Mouse (Mus musculus) layer of hippocampus, adult 2 months (tissue): ENCODE measurements around the gene Scn9a. TPM values are rescaled to one million over a fixed set of nuclear protein-coding genes. Genes with fewer than 3 reads are reported as not detected.

Source experiments
- DNase-seq, 2 experiments: peaks; one replicate each; pipeline ENCODE4 v3.0.0; 2022; ENCODE audit warnings: low spot score in 2 of 2
- H3K27ac ChIP-seq: fragments of 200-600 bp; 2 replicates; pipeline ENCODE4 v1.8.1; 2022
- H3K4me3 ChIP-seq: fragments of 200-600 bp; 2 replicates; pipeline ENCODE4 v1.8.1; 2022; ENCODE audit warnings: mild to moderate bottlenecking
- CTCF ChIP-seq: fragments of 200-600 bp; conservative IDR thresholded peaks from 2 replicates; pipeline ENCODE4 v1.8.1; 2022; ENCODE audit warnings: antibody characterized with exemption, mild to moderate bottlenecking, moderate library complexity
- long read RNA-seq, 2 experiments: library from polyadenylated mRNA; stranded (forward); transcript quantifications; one replicate each; pipeline ENCODE4 v2.0.0; 2021; ENCODE audit warnings: borderline mapping rate in 2 of 2
- total RNA-seq, 2 experiments: library from RNA; stranded (reverse); gene quantifications; 2 replicates each; pipeline ENCODE4 v1.2.3; 2021

Gene Scn9a
- total RNA-seq = 1 to 10 TPM; 4.0 to 4.5 TPM
- long read RNA-seq, experiment 1 = 0 reads
- long read RNA-seq, experiment 2 = 0 reads

GRCm38 (mm10) chr2:66634580-66635359 lies at the start of gene Scn9a:
Scn9a (minus strand) TSS chr2:66634962.
- peak within 1 kb of the TSS; percentile 60 for H3K4me3 ChIP-seq
- no peak for TF ChIP-seq CTCF
- peak; percentile 16 to 35 for DNase-seq
- peak within 1 kb of the TSS; percentile 44; the same call in 1 of the 2 replicates for H3K27ac ChIP-seq

- DNase-seq = no peak
- no peak for TF ChIP-seq CTCF
- H3K27ac ChIP-seq = no peak overlapping the region
- H3K4me3 ChIP-seq = no peak overlapping the region
Measured at GRCm38 (mm10) chr2:66661988-66662387, 27.2 kb upstream of the Scn9a start.

GRCm38 (mm10) chr2:66656430-66656829 lies 21.7 kb upstream of the Scn9a start:
- no peak for TF ChIP-seq CTCF
- Histone ChIP-seq H3K27ac (no peak overlapping the region), H3K4me3 (no peak overlapping the region)

GRCm38 (mm10) chr2:66655431-66655830 lies 20.7 kb upstream of the Scn9a start:
- no peak for DNase-seq
- Histone ChIP-seq H3K4me3 (no peak overlapping the region), H3K27ac (no peak overlapping the region)
- TF ChIP-seq CTCF = no peak

More at GRCm38 (mm10) chr2:66656430-66656829, 21.7 kb upstream of the Scn9a start:
- no peak for DNase-seq

GRCm38 (mm10) chr2:66644384-66644783 lies 9.6 kb upstream of the Scn9a start:
- TF ChIP-seq CTCF = peak; percentile 85
- H3K4me3 ChIP-seq = no peak overlapping the region
- no peak overlapping the region for H3K27ac ChIP-seq
- peak; percentile 39 to 49 for DNase-seq

GRCm38 (mm10) chr2:66632728-66633127 lies 2.0 kb downstream of the Scn9a start:
- H3K4me3 ChIP-seq = no peak overlapping the region; the same call in 1 of the 2 replicates
- no peak for DNase-seq
- no peak for TF ChIP-seq CTCF
- H3K27ac ChIP-seq = no peak overlapping the region

- DNase-seq = no peak
- no peak for TF ChIP-seq CTCF
- no peak overlapping the region for H3K27ac ChIP-seq
- no peak overlapping the region for H3K4me3 ChIP-seq
Measured at GRCm38 (mm10) chr2:66611091-66611490, 23.7 kb downstream of the Scn9a start.

- TF ChIP-seq CTCF = no peak
- no peak for DNase-seq
- Histone ChIP-seq H3K27ac (no peak overlapping the region), H3K4me3 (no peak overlapping the region)
Measured at GRCm38 (mm10) chr2:66597313-66597712, 37.4 kb downstream of the Scn9a start.

- no peak overlapping the region for H3K27ac ChIP-seq
- no peak for DNase-seq
Measured at GRCm38 (mm10) chr2:66596145-66596544, 38.6 kb downstream of the Scn9a start.

GRCm38 (mm10) chr2:66590151-66590550 lies 44.6 kb downstream of the Scn9a start:
- Histone ChIP-seq H3K4me3 (no peak overlapping the region), H3K27ac (no peak overlapping the region)
- no peak for DNase-seq
- TF ChIP-seq CTCF = no peak

More at GRCm38 (mm10) chr2:66596145-66596544, 38.6 kb downstream of the Scn9a start:
- no peak overlapping the region for H3K4me3 ChIP-seq
- TF ChIP-seq CTCF = no peak

GRCm38 (mm10) chr2:66580026-66580808 lies 54.5 kb downstream of the Scn9a start:
- no peak for TF ChIP-seq CTCF
- Histone ChIP-seq H3K4me3 (no peak overlapping the region), H3K27ac (peak overlapping the region; percentile 70)
- DNase-seq = peak in 1 of 2 experiments; percentile 35

GRCm38 (mm10) chr2:66548254-66548653 lies 86.5 kb downstream of the Scn9a start:
- Histone ChIP-seq H3K4me3 (no peak overlapping the region), H3K27ac (no peak overlapping the region)
- DNase-seq = no peak
- TF ChIP-seq CTCF = no peak

GRCm38 (mm10) chr2:66519966-66520365 lies 114.8 kb downstream of the Scn9a start:
- DNase-seq = no peak
- no peak overlapping the region for H3K4me3 ChIP-seq
- H3K27ac ChIP-seq = no peak overlapping the region
- peak; percentile 53 for TF ChIP-seq CTCF

GRCm38 (mm10) chr2:66511424-66511823 lies 123.3 kb downstream of the Scn9a start:
- Histone ChIP-seq H3K4me3 (no peak overlapping the region), H3K27ac (no peak overlapping the region)
- no peak for DNase-seq
- TF ChIP-seq CTCF = no peak
